Mouse (Mus musculus): ENCODE data around the gene Selenoi. TPM values are rescaled to one million over a fixed set of nuclear protein-coding genes. Genes with fewer than 3 reads are reported as not detected.

The Selenoi gene
- 23.0 and 23.3 TPM in 2 replicates for polyA plus RNA-seq (2016; fragmentation: Nextera tagmentation; extraction: Ambion mirVana)

- Histone ChIP-seq H3K9ac (replicated peaks) (peak within 1 kb of the TSS; percentile 84), H3K4me2 (replicated peaks) (peak within 1 kb of the TSS; percentile 70), H3K9me3 (no peaks in the 10 kb centered on the region), H3K4me1 (peaks cover 23% of the 10 kb centered on the region), H3K27ac (replicated peaks) (peak within 1 kb of the TSS; percentile 88), H3K4me3 (peak within 1 kb of the TSS; percentile 83), H3K27me3 (no peaks in the 10 kb centered on the region), H3K36me3 (peaks cover 9% of the 10 kb centered on the region)
- WGBS, result under 1% methylated on average over 71 of the region's 71 CpGs
- ATAC-seq (ENCODE audit: low FRiP score, low read depth), result peak; percentile 100
Observed at GRCm38 (mm10) chr5:30232271-30232971, at the start of gene Selenoi. Gene Selenoi, plus strand, starts transcription at chr5:30232581.

- H3K27me3 ChIP-seq, result no peaks in the 10 kb centered on the region
Observed at GRCm38 (mm10) chr5:30187687-30188485, 44.5 kb upstream of the Selenoi start.

GRCm38 (mm10) chr5:30192452-30192851 is 39.9 kb upstream of the Selenoi start:
- Histone ChIP-seq H3K9me3 (no peaks in the 10 kb centered on the region), H3K4me2 (replicated peaks) (no peak overlapping the region), H3K27ac (replicated peaks) (no peak overlapping the region), H3K27me3 (no peaks in the 10 kb centered on the region), H3K4me3 (no peak overlapping the region), H3K9ac (replicated peaks) (no peak overlapping the region), H3K4me1 (no peaks in the 10 kb centered on the region), H3K36me3 (peaks cover 8% of the 10 kb centered on the region; the same call in 1 of the 2 replicates)
- 84% methylated on average over 1 of the region's 1 CpGs for WGBS
- no peak for ATAC-seq (ENCODE audit: low FRiP score, low read depth)

More at GRCm38 (mm10) chr5:30187687-30188485, 44.5 kb upstream of the Selenoi start:
- Histone ChIP-seq H3K4me1 (no peaks in the 10 kb centered on the region), H3K9me3 (no peaks in the 10 kb centered on the region), H3K4me2 (replicated peaks) (no peak overlapping the region), H3K4me3 (no peak overlapping the region), H3K9ac (replicated peaks) (no peak overlapping the region), H3K27ac (replicated peaks) (no peak overlapping the region), H3K36me3 (peaks cover 23% of the 10 kb centered on the region)
- ATAC-seq (ENCODE audit: low FRiP score, low read depth), result no peak
- WGBS, result 93% methylated on average over 12 of the region's 12 CpGs

GRCm38 (mm10) chr5:30195340-30195739 is 37.0 kb upstream of the Selenoi start:
- WGBS, result 96% methylated on average over 5 of the region's 5 CpGs
- Histone ChIP-seq H3K9ac (replicated peaks) (no peak overlapping the region), H3K27me3 (no peaks in the 10 kb centered on the region), H3K4me3 (no peak overlapping the region), H3K4me2 (replicated peaks) (no peak overlapping the region), H3K4me1 (no peaks in the 10 kb centered on the region), H3K9me3 (no peaks in the 10 kb centered on the region), H3K27ac (replicated peaks) (no peak overlapping the region), H3K36me3 (no peaks in the 10 kb centered on the region)
- ATAC-seq (ENCODE audit: low FRiP score, low read depth), result no peak

GRCm38 (mm10) chr5:30198257-30198656 is 34.1 kb upstream of the Selenoi start:
- WGBS, result 79% methylated on average over 7 of the region's 7 CpGs
- Histone ChIP-seq H3K4me1 (no peaks in the 10 kb centered on the region), H3K27me3 (no peaks in the 10 kb centered on the region), H3K36me3 (no peaks in the 10 kb centered on the region), H3K27ac (replicated peaks) (no peak overlapping the region), H3K4me3 (no peak overlapping the region), H3K9me3 (no peaks in the 10 kb centered on the region), H3K4me2 (replicated peaks) (no peak overlapping the region), H3K9ac (replicated peaks) (no peak overlapping the region)
- ATAC-seq (ENCODE audit: low FRiP score, low read depth), result no peak

- no peaks in the 10 kb centered on the region for H3K36me3 ChIP-seq
- H3K27ac ChIP-seq (replicated peaks), result no peak overlapping the region
- WGBS, result 52% methylated on average over 5 of the region's 5 CpGs
- ATAC-seq (ENCODE audit: low FRiP score, low read depth), result no peak
- H3K4me3 ChIP-seq, result no peak overlapping the region
- no peaks in the 10 kb centered on the region for H3K4me1 ChIP-seq
- H3K9me3 ChIP-seq, result no peaks in the 10 kb centered on the region
- H3K9ac ChIP-seq (replicated peaks), result no peak overlapping the region
- H3K27me3 ChIP-seq, result no peaks in the 10 kb centered on the region
- no peak overlapping the region for H3K4me2 ChIP-seq (replicated peaks)
Observed at GRCm38 (mm10) chr5:30201521-30201920, 30.9 kb upstream of the Selenoi start.

GRCm38 (mm10) chr5:30202221-30202620 is 30.2 kb upstream of the Selenoi start:
- Histone ChIP-seq H3K27ac (replicated peaks) (no peak overlapping the region), H3K9me3 (no peaks in the 10 kb centered on the region), H3K4me3 (no peak overlapping the region), H3K36me3 (no peaks in the 10 kb centered on the region), H3K27me3 (no peaks in the 10 kb centered on the region), H3K4me2 (replicated peaks) (no peak overlapping the region), H3K9ac (replicated peaks) (no peak overlapping the region), H3K4me1 (no peaks in the 10 kb centered on the region)
- ATAC-seq (ENCODE audit: low FRiP score, low read depth), result no peak
- 88% methylated on average over 7 of the region's 7 CpGs for WGBS

- H3K4me3 ChIP-seq, result no peak overlapping the region
- no peaks in the 10 kb centered on the region for H3K36me3 ChIP-seq
- H3K9me3 ChIP-seq, result no peaks in the 10 kb centered on the region
- WGBS, result 79% methylated on average over 10 of the region's 10 CpGs
- H3K27ac ChIP-seq (replicated peaks), result no peak overlapping the region
- H3K9ac ChIP-seq (replicated peaks), result no peak overlapping the region
- H3K4me1 ChIP-seq, result no peaks in the 10 kb centered on the region
- no peak overlapping the region for H3K4me2 ChIP-seq (replicated peaks)
- H3K27me3 ChIP-seq, result no peaks in the 10 kb centered on the region
- ATAC-seq (ENCODE audit: low FRiP score, low read depth), result no peak
Observed at GRCm38 (mm10) chr5:30203216-30203885, 29.0 kb upstream of the Selenoi start.

GRCm38 (mm10) chr5:30204441-30204840 is 27.9 kb upstream of the Selenoi start:
- Histone ChIP-seq H3K27ac (replicated peaks) (no peak overlapping the region), H3K4me1 (no peaks in the 10 kb centered on the region), H3K9ac (replicated peaks) (no peak overlapping the region), H3K4me2 (replicated peaks) (no peak overlapping the region), H3K36me3 (no peaks in the 10 kb centered on the region), H3K27me3 (no peaks in the 10 kb centered on the region), H3K9me3 (no peaks in the 10 kb centered on the region), H3K4me3 (no peak overlapping the region)
- WGBS, result 44% methylated on average over 1 of the region's 1 CpGs
- ATAC-seq (ENCODE audit: low FRiP score, low read depth), result no peak

GRCm38 (mm10) chr5:30205034-30205433 is 27.3 kb upstream of the Selenoi start:
- no peak overlapping the region for H3K4me2 ChIP-seq (replicated peaks)
- no peak for ATAC-seq (ENCODE audit: low FRiP score, low read depth)
- H3K9me3 ChIP-seq, result no peaks in the 10 kb centered on the region
- H3K36me3 ChIP-seq, result no peaks in the 10 kb centered on the region
- H3K4me3 ChIP-seq, result no peak overlapping the region
- H3K27me3 ChIP-seq, result no peaks in the 10 kb centered on the region
- H3K27ac ChIP-seq (replicated peaks), result no peak overlapping the region
- 63% methylated on average over 3 of the region's 3 CpGs for WGBS
- no peaks in the 10 kb centered on the region for H3K4me1 ChIP-seq
- H3K9ac ChIP-seq (replicated peaks), result no peak overlapping the region

GRCm38 (mm10) chr5:30205493-30205892 is 26.9 kb upstream of the Selenoi start, which contains the start of gene Adgrf3:
Gene Adgrf3, minus strand, starts transcription at chr5:30205722.
- no peak within 1 kb of the TSS for H3K4me3 ChIP-seq
- H3K4me1 ChIP-seq, result no peaks in the 10 kb centered on the region
- no peak within 1 kb of the TSS for H3K4me2 ChIP-seq (replicated peaks)
- H3K27ac ChIP-seq (replicated peaks), result no peak within 1 kb of the TSS
- no peaks in the 10 kb centered on the region for H3K9me3 ChIP-seq
- H3K36me3 ChIP-seq, result no peaks in the 10 kb centered on the region
- WGBS, result 46% methylated on average over 5 of the region's 5 CpGs
- H3K9ac ChIP-seq (replicated peaks), result no peak within 1 kb of the TSS
- ATAC-seq (ENCODE audit: low FRiP score, low read depth), result no peak
- H3K27me3 ChIP-seq, result no peaks in the 10 kb centered on the region

GRCm38 (mm10) chr5:30207276-30207675 is 25.1 kb upstream of the Selenoi start:
- ATAC-seq (ENCODE audit: low FRiP score, low read depth), result no peak
- 66% methylated on average over 6 of the region's 6 CpGs for WGBS

More at GRCm38 (mm10) chr5:30207276-30207675, 25.1 kb upstream of the Selenoi start:
- Histone ChIP-seq H3K36me3 (no peaks in the 10 kb centered on the region), H3K9me3 (no peaks in the 10 kb centered on the region), H3K4me2 (replicated peaks) (no peak overlapping the region), H3K27ac (replicated peaks) (no peak overlapping the region), H3K4me3 (no peak overlapping the region), H3K9ac (replicated peaks) (no peak overlapping the region), H3K4me1 (no peaks in the 10 kb centered on the region), H3K27me3 (no peaks in the 10 kb centered on the region)

Measured in midbrain, embryonic 12.5 days (tissue).